Mouse (Mus musculus): Measurements from ENCODE around the gene Atf3. TPM values are rescaled to one million over a fixed set of nuclear protein-coding genes. Genes with fewer than 3 reads are reported as not detected.

Atf3 gene
- total and polyA plus RNA-seq, 2 experiments from 2014 or later: 0.62 to 1.4 TPM

DNA sequence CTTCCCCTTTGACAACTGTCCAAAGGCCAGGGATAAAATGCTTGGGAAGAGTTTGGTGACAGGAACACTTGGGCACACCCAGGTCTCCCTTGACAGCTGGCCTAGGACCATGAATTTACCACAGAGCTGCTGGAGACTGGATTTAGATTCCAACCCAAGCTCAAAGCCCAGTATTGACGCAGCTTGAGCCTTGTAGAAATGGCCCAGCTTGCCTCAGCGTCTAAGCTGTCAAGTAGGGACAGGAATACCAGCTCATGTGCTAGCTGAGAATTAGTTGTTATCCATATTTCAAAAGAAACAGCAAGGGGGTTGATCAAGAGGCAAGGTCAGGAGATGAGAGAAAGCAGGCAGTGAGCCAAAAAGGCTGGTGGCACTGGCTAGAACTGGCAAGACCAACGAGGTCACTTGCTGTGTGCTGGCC, 39.5 kb upstream of the Atf3 start:
- no peak for DNase-seq
- Histone ChIP-seq H3K4me3 (ENCODE audit: low read depth, low read length) (no peak overlapping the region), H3K36me3 (ENCODE audit: insufficient read depth) (no peaks in the 10 kb centered on the region), H3K27me3 (ENCODE audit: insufficient read depth, low read length) (no peaks in the 10 kb centered on the region), H3K27ac (ENCODE audit: low read depth, low read length) (no peak overlapping the region), H3K9me3 (ENCODE audit: low read length) (no peaks in the 10 kb centered on the region), H3K4me1 (ENCODE audit: insufficient read depth) (no peaks in the 10 kb centered on the region), H3K9ac (no peak overlapping the region), H3K4me2 (ENCODE audit: low read depth) (no peak overlapping the region)
- WGBS: 83% methylated on average over 3 of the region's 3 CpGs
- no peak for TF ChIP-seq CTCF (IDR thresholded peaks at IDR 0.05; ENCODE audit: low read depth)
- no peak for ATAC-seq

DNA sequence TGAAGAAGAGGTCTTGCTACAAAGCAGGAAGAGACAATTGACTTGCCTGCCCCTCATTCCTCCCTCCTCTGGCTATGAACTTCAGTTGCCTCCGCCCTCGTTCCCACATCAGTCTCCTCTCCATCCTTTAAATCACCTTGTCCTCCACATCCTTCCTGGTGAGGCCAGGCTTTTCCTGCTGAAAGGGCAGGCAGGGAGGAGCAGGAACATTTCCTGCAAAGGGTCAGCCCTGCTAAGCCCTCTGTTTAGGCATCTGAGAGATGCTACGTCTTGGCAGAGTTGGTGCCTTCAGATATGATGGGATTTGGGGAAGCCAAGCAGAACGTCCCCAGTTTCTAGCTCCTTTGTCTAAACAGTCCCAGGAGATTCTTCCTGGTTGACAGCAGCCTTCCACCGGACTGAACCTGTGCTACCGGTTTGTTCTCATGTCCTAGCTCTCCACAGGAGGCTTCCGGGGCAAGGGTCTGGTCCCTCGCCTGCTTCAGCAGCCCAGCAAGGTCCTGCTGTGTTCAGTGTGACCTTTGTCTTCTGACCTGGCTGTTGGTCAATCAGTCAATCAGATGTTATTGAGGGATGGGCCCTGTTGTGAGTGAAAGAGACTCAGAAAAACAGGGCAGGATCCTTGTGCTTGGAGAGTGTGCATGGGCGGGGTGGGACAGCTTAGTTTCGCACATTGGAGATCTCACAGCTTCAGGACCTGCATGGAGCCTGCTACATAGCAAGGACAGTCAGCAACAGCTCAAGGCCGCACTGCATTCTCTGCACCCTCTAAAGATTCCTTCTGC, 38.9 kb upstream of the Atf3 start:
- Histone ChIP-seq H3K9ac (no peak overlapping the region), H3K4me1 (ENCODE audit: insufficient read depth) (no peaks in the 10 kb centered on the region), H3K27me3 (ENCODE audit: insufficient read depth, low read length) (no peaks in the 10 kb centered on the region), H3K27ac (ENCODE audit: low read depth, low read length) (no peak overlapping the region), H3K36me3 (ENCODE audit: insufficient read depth) (no peaks in the 10 kb centered on the region), H3K4me3 (ENCODE audit: low read depth, low read length) (no peak overlapping the region), H3K9me3 (ENCODE audit: low read length) (no peaks in the 10 kb centered on the region), H3K4me2 (ENCODE audit: low read depth) (no peak overlapping the region)
- WGBS: 75% methylated on average over 11 of the region's 11 CpGs
- TF ChIP-seq CTCF (IDR thresholded peaks at IDR 0.05; ENCODE audit: low read depth): no peak
- DNase-seq (no peak), ATAC-seq (no peak)

DNA sequence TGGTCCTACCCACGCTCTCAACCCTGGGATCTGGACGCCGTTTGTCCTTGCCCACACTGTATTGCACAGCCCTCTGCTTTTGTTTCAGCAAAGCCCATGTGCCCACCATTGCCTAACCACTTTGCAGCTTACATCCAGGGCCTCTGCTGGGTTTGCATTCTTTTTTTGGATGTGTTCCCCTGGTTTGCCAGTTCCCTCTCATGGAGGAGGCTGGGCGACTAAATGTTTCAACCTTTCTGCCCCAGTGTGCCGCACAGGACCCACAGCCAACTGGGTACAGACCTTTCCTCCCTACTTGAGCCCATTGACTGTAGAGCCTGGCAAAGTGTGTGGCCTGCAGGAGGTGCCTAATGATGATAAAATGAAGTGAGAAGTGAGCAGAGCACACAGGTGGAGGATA, 38.3 kb upstream of the Atf3 start:
- Histone ChIP-seq H3K36me3 (ENCODE audit: insufficient read depth) (no peaks in the 10 kb centered on the region), H3K27ac (ENCODE audit: low read depth, low read length) (no peak overlapping the region), H3K4me2 (ENCODE audit: low read depth) (no peak overlapping the region), H3K27me3 (ENCODE audit: insufficient read depth, low read length) (no peaks in the 10 kb centered on the region), H3K9ac (no peak overlapping the region), H3K4me3 (ENCODE audit: low read depth, low read length) (no peak overlapping the region), H3K9me3 (ENCODE audit: low read length) (no peaks in the 10 kb centered on the region), H3K4me1 (ENCODE audit: insufficient read depth) (no peaks in the 10 kb centered on the region)
- no peak for TF ChIP-seq CTCF (IDR thresholded peaks at IDR 0.05; ENCODE audit: low read depth)
- WGBS: 89% methylated on average over 5 of the region's 5 CpGs
- DNase-seq (no peak), ATAC-seq (no peak)

DNA sequence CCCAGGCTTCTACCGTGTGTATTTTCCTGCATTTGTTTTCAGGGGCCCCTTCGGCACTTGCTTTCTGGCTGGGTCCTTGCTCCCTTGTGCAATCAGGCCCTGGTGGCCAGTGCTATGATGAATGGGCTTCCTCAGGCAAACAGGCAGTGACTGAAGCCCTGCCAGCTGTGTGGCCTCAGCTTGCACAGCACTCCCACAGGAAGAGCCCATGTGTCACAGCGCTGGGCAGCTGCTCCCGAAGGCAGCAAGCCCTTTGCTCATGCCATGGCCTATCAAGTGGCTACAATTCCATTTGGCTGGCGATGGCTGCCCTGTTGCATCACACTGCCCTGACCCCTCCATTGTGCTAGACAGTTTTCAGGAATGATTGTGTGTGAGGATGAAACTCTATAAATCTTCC, 36.6 kb upstream of the Atf3 start:
- no peak for TF ChIP-seq CTCF (IDR thresholded peaks at IDR 0.05; ENCODE audit: low read depth)

DNA sequence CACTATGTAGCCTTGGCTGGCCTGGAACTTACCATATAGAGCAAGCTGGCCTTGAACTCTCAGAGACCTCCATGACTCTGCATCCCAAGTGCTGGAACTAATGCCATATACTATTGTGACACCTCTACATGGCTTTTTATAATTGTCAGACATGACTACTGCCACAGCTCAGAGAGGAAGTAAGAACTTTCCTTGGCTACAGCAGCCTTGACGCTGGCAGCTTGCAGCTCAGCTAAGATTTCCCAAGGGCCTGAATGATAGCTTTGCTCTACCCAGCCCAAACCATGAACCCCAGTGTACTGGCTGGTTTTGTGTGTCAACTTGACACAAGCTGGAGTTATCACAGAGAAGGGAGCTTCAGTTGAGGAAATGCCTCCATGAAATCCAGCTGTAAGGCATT, 35.8 kb upstream of the Atf3 start:
- no peak overlapping the region for H3K4me3 ChIP-seq (ENCODE audit: low read depth, low read length)
- ATAC-seq (no peak), DNase-seq (no peak)
- no peaks in the 10 kb centered on the region for H3K27me3 ChIP-seq (ENCODE audit: insufficient read depth, low read length)
- no peak overlapping the region for H3K9ac ChIP-seq
- no peaks in the 10 kb centered on the region for H3K4me1 ChIP-seq (ENCODE audit: insufficient read depth)
- H3K36me3 ChIP-seq (ENCODE audit: insufficient read depth): no peaks in the 10 kb centered on the region
- 91% methylated on average over 1 of the region's 1 CpGs for WGBS
- TF ChIP-seq CTCF (IDR thresholded peaks at IDR 0.05; ENCODE audit: low read depth): no peak
- no peaks in the 10 kb centered on the region for H3K9me3 ChIP-seq (ENCODE audit: low read length)
- H3K27ac ChIP-seq (ENCODE audit: low read depth, low read length): no peak overlapping the region
- H3K4me2 ChIP-seq (ENCODE audit: low read depth): no peak overlapping the region

More for the DNA sequence above, 36.6 kb upstream of the Atf3 start:
- no peak overlapping the region for H3K4me3 ChIP-seq (ENCODE audit: low read depth, low read length)
- no peak overlapping the region for H3K27ac ChIP-seq (ENCODE audit: low read depth, low read length)
- 77% methylated on average over 5 of the region's 5 CpGs for WGBS
- ATAC-seq (peak; percentile 38; the same call in 1 of the 2 replicates), DNase-seq (no peak)
- H3K4me2 ChIP-seq (ENCODE audit: low read depth): no peak overlapping the region
- H3K9me3 ChIP-seq (ENCODE audit: low read length): no peaks in the 10 kb centered on the region
- no peak overlapping the region for H3K9ac ChIP-seq
- no peaks in the 10 kb centered on the region for H3K36me3 ChIP-seq (ENCODE audit: insufficient read depth)
- no peaks in the 10 kb centered on the region for H3K27me3 ChIP-seq (ENCODE audit: insufficient read depth, low read length)
- no peaks in the 10 kb centered on the region for H3K4me1 ChIP-seq (ENCODE audit: insufficient read depth)

DNA sequence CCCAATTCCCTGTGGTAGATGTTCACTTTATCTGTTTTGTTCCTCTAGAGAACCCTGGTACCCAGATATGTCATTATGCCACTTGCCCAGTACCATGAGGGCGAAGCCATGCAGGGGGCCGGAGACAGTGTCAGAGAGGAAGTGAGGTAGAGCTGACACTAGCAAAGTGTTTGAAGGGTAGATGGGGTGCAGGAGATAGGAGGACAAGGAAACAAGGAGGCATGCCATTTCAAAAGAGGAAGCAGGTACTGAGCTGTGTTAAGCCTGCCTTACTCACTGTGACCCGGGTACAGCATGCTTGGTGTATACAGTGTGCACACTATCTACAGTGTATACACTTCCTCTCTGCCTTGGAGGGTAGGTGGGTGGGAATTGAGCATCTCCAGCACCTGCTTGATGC, 32.1 kb upstream of the Atf3 start:
- H3K27me3 ChIP-seq (ENCODE audit: insufficient read depth, low read length): no peaks in the 10 kb centered on the region
- no peaks in the 10 kb centered on the region for H3K9me3 ChIP-seq (ENCODE audit: low read length)
- no peaks in the 10 kb centered on the region for H3K4me1 ChIP-seq (ENCODE audit: insufficient read depth)
- DNase-seq (no peak), ATAC-seq (no peak)
- TF ChIP-seq CTCF (IDR thresholded peaks at IDR 0.05; ENCODE audit: low read depth): no peak
- no peak overlapping the region for H3K27ac ChIP-seq (ENCODE audit: low read depth, low read length)
- peaks cover 3% of the 10 kb centered on the region; the same call in 1 of the 2 replicates for H3K36me3 ChIP-seq (ENCODE audit: insufficient read depth)
- H3K4me2 ChIP-seq (ENCODE audit: low read depth): no peak overlapping the region
- no peak overlapping the region for H3K4me3 ChIP-seq (ENCODE audit: low read depth, low read length)
- 93% methylated on average over 3 of the region's 3 CpGs for WGBS
- H3K9ac ChIP-seq: no peak overlapping the region

DNA sequence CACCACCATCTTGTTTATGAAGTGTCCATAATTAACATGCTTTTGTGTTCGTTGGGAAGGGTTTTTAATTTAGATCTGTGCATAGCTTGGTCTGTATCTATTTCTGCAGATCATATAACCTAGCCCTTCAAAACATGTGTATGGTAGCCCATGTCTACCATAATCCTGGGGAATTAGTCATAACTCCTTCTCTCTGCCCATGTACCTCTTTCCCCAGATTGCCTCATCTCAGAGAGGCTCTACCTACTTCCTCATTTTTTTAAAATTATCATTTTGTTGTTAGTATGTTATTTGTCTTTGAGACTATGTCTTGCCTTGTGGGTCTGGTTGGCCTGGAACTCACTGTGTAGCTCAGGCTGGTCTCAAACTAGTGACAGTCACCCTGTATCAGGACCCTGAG, 30.6 kb upstream of the Atf3 start:
- DNase-seq: no peak
- 67% methylated on average over 1 of the region's 1 CpGs for WGBS
- no peak overlapping the region for H3K4me3 ChIP-seq (ENCODE audit: low read depth, low read length)

More for the DNA sequence above, 30.6 kb upstream of the Atf3 start:
- Histone ChIP-seq H3K9ac (no peak overlapping the region), H3K27me3 (ENCODE audit: insufficient read depth, low read length) (no peaks in the 10 kb centered on the region), H3K4me2 (ENCODE audit: low read depth) (no peak overlapping the region), H3K9me3 (ENCODE audit: low read length) (no peaks in the 10 kb centered on the region), H3K36me3 (ENCODE audit: insufficient read depth) (peaks cover 3% of the 10 kb centered on the region; the same call in 1 of the 2 replicates), H3K27ac (ENCODE audit: low read depth, low read length) (no peak overlapping the region), H3K4me1 (ENCODE audit: insufficient read depth) (no peaks in the 10 kb centered on the region)
- no peak for TF ChIP-seq CTCF (IDR thresholded peaks at IDR 0.05; ENCODE audit: low read depth)
- no peak for ATAC-seq
